Mouse (Mus musculus) MEL (cell line): ENCODE data around the gene Lrrfip2.

Experiments
- CHD2 ChIP-seq: IDR thresholded peaks from 2 replicates; pipeline ENCODE4 v1.6.1; 2011; ENCODE audit warnings: low read length, improper control_type of control experiment
- CTCF ChIP-seq, 3 experiments: IDR thresholded peaks in 2 of 3; conservative IDR thresholded peaks in 1 of 3; 2 replicates each; pipeline ENCODE4 v1.5.1; 2011 to 2012; ENCODE audit warnings: low read length in 3 of 3, low read depth in 2 of 3, mild to moderate bottlenecking in 2 of 3, improper control_type of control experiment in 1 of 3, inconsistent platforms in 1 of 3, mixed read lengths in 1 of 3, moderate library complexity in 1 of 3; ENCODE audit not compliant: control insufficient read depth in 1 of 3, insufficient read depth in 1 of 3, poor library complexity in 1 of 3, severe bottlenecking in 1 of 3
- EP300 ChIP-seq, 2 experiments: IDR thresholded peaks; 2 replicates each; pipeline ENCODE4 v1.6.1; 2011; ENCODE audit warnings: improper control_type of control experiment in 2 of 2, low read length in 2 of 2, low read depth in 1 of 2, mild to moderate bottlenecking in 1 of 2
- MAX ChIP-seq: IDR thresholded peaks from 2 replicates; pipeline ENCODE4 v1.6.1; 2011; ENCODE audit warnings: low read length, improper control_type of control experiment
- POLR2AphosphoS2 ChIP-seq: IDR thresholded peaks from 2 replicates; pipeline ENCODE4 v1.6.1; 2011; ENCODE audit warnings: low read length, improper control_type of control experiment
- RAD21 ChIP-seq: IDR thresholded peaks from 2 replicates; pipeline ENCODE4 v1.6.1; 2011; ENCODE audit warnings: mild to moderate bottlenecking, low read depth, low read length, improper control_type of control experiment

- TF ChIP-seq EP300 (IDR thresholded peaks at IDR 0.05; ENCODE audit: low read depth in 1 of 2, low read length in 2 of 2) (no peak), RAD21 (no peak), POLR2AphosphoS2 (peak; percentile 83; the same call in 1 of the 2 replicates), CHD2 (peak; percentile 61), MAX (peak; percentile 36; the same call in 1 of the 2 replicates), CTCF (IDR thresholded peaks at IDR 0.05 in 2 of 3, conservative IDR thresholded peaks at IDR 0.05 in 1 of 3; ENCODE audit: control insufficient read depth in 1 of 3, insufficient read depth in 1 of 3, low read depth in 2 of 3, low read length in 3 of 3, poor library complexity in 1 of 3, severe bottlenecking in 1 of 3) (no peak)
These were observed 154.2 kb downstream of the Lrrfip2 start, which contains the start of the genes Mlh1 and Epm2aip1 for GRCm38 (mm10) chr9:111271434-111272160.
